Mouse (Mus musculus): ENCODE measurements at regions not wholly inside any gene's neighbourhood (a gene's known extent, or its start where the extent isn't known, plus 50 kb on each side); places are given as distances from the start of the nearest gene placed in this dataset.

DNA sequence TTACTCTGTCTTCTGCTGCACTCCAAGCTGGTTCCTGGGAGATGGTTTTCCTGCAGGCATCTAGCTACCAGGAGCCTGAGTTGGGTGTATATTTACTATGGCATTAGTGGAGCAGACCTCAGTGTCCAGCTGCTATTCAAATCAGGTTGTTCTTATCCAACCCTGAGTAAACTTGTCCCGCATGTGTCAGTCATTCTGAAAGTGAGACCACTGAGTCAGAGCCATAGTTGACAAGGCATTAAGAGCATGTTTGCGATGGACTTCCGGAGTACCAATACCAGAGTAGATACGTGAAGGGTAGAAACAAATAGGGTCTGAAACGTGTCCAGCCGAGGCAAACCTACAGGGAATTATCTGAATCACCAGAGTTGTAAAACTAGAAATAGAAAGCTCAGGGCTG, 520.6 kb downstream of the Defb40 start:
- no peak overlapping the region for H3K9ac ChIP-seq (ENCODE audit: low read length)
- 84% methylated on average over 6 of the region's 6 CpGs for WGBS
- no peak overlapping the region for H3K4me2 ChIP-seq (ENCODE audit: low read depth, low read length)
- H3K9me3 ChIP-seq (ENCODE audit: control insufficient read depth, low read length) = no peaks in the 10 kb centered on the region
- H3K27me3 ChIP-seq (ENCODE audit: control insufficient read depth, insufficient read depth, low read depth, low read length) = no peaks in the 10 kb centered on the region
- no peak overlapping the region for H3K4me3 ChIP-seq (ENCODE audit: low read length)
- H3K4me1 ChIP-seq (replicated peaks; ENCODE audit: control insufficient read depth, insufficient read depth, low read length) = no peaks in the 10 kb centered on the region
- H3K27ac ChIP-seq (ENCODE audit: low read length) = no peak overlapping the region
- H3K36me3 ChIP-seq (ENCODE audit: control insufficient read depth, insufficient read depth, low read length) = no peaks in the 10 kb centered on the region
- no peak for ATAC-seq (ENCODE audit: low read depth)

DNA sequence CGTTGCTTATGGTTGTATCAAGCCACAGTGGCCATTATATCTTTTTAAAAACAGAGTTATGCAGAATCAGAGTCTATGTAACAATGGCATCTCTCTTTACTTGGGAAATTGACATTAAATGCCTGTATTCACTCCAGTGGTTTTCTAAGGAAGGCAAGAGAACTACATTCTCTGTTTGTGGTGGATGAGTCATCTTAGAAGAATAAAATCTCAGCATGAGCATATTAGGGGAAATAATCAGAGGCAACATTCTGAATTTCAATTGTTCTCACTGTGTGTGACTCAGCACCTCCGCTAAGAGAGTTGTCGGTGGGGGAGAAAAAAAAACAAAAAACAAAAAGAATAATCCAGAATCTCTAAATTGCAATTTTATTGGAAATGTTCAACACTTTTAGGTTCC, 529.0 kb downstream of the Defb40 start:
- Histone ChIP-seq H3K36me3 (ENCODE audit: control insufficient read depth, insufficient read depth, low read length) (no peaks in the 10 kb centered on the region), H3K4me3 (ENCODE audit: low read length) (no peak overlapping the region), H3K9me3 (ENCODE audit: control insufficient read depth, low read length) (no peaks in the 10 kb centered on the region), H3K4me1 (replicated peaks; ENCODE audit: control insufficient read depth, insufficient read depth, low read length) (no peaks in the 10 kb centered on the region), H3K27ac (ENCODE audit: low read length) (no peak overlapping the region), H3K27me3 (ENCODE audit: control insufficient read depth, insufficient read depth, low read depth, low read length) (no peaks in the 10 kb centered on the region), H3K4me2 (ENCODE audit: low read depth, low read length) (no peak overlapping the region), H3K9ac (ENCODE audit: low read length) (no peak overlapping the region)
- 80% methylated on average over 3 of the region's 3 CpGs for WGBS
- no peak for ATAC-seq (ENCODE audit: low read depth)

- WGBS = 65% methylated on average over 3 of the region's 3 CpGs
- Histone ChIP-seq H3K4me2 (ENCODE audit: low read depth, low read length) (no peak overlapping the region), H3K27me3 (ENCODE audit: control insufficient read depth, insufficient read depth, low read depth, low read length) (no peaks in the 10 kb centered on the region), H3K4me3 (ENCODE audit: low read length) (no peak overlapping the region), H3K9me3 (ENCODE audit: control insufficient read depth, low read length) (peaks cover 2% of the 10 kb centered on the region; the same call in 1 of the 2 replicates), H3K4me1 (replicated peaks; ENCODE audit: control insufficient read depth, insufficient read depth, low read length) (no peaks in the 10 kb centered on the region), H3K27ac (ENCODE audit: low read length) (no peak overlapping the region), H3K36me3 (ENCODE audit: control insufficient read depth, insufficient read depth, low read length) (no peaks in the 10 kb centered on the region), H3K9ac (ENCODE audit: low read length) (no peak overlapping the region)
- ATAC-seq (ENCODE audit: low read depth) = no peak
These were observed 535.8 kb downstream of the Defb40 start for GRCm38 (mm10) chr8:18442212-18442611.

DNA sequence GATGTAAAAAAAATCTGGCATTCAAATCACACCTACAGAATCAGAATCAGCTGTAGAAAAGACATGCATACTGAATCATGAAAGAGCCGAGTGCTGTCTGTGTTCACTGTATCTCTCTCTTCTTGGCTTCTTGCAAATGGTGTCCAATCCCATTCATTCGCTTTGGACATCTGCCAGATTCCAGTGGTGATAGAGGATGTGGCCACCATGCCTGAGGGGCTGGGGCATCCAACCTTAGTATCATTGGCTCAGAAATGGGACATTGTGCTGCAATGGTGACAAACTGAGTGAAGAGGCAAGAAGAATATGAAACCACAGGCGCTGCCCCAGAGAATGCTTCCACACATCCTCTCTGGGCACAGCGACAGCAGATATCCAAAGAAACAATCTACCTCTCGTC, 555.2 kb downstream of the Defb40 start:
- WGBS = 74% methylated on average over 5 of the region's 5 CpGs
- H3K9ac ChIP-seq (ENCODE audit: low read length) = no peak overlapping the region
- no peaks in the 10 kb centered on the region for H3K9me3 ChIP-seq (ENCODE audit: control insufficient read depth, low read length)
- H3K27ac ChIP-seq (ENCODE audit: low read length) = no peak overlapping the region
- no peak overlapping the region for H3K4me3 ChIP-seq (ENCODE audit: low read length)
- no peaks in the 10 kb centered on the region for H3K36me3 ChIP-seq (ENCODE audit: control insufficient read depth, insufficient read depth, low read length)
- no peaks in the 10 kb centered on the region for H3K4me1 ChIP-seq (replicated peaks; ENCODE audit: control insufficient read depth, insufficient read depth, low read length)
- no peak for ATAC-seq (ENCODE audit: low read depth)
- H3K27me3 ChIP-seq (ENCODE audit: control insufficient read depth, insufficient read depth, low read depth, low read length) = no peaks in the 10 kb centered on the region
- no peak overlapping the region for H3K4me2 ChIP-seq (ENCODE audit: low read depth, low read length)

GRCm38 (mm10) chr8:18412470-18412869, 565.6 kb downstream of the Defb40 start:
- ATAC-seq (ENCODE audit: low read depth) = no peak
- H3K4me3 ChIP-seq (ENCODE audit: low read length) = no peak overlapping the region
- WGBS = 84% methylated on average over 2 of the region's 2 CpGs

GRCm38 (mm10) chr8:18406446-18406845, 571.6 kb downstream of the Defb40 start:
- H3K27me3 ChIP-seq (ENCODE audit: control insufficient read depth, insufficient read depth, low read depth, low read length) = no peaks in the 10 kb centered on the region
- WGBS = 56% methylated on average over 2 of the region's 2 CpGs
- H3K9me3 ChIP-seq (ENCODE audit: control insufficient read depth, low read length) = no peaks in the 10 kb centered on the region
- H3K4me1 ChIP-seq (replicated peaks; ENCODE audit: control insufficient read depth, insufficient read depth, low read length) = no peaks in the 10 kb centered on the region
- no peak for ATAC-seq (ENCODE audit: low read depth)
- H3K9ac ChIP-seq (ENCODE audit: low read length) = no peak overlapping the region
- no peak overlapping the region for H3K27ac ChIP-seq (ENCODE audit: low read length)
- no peaks in the 10 kb centered on the region for H3K36me3 ChIP-seq (ENCODE audit: control insufficient read depth, insufficient read depth, low read length)
- H3K4me3 ChIP-seq (ENCODE audit: low read length) = no peak overlapping the region
- no peak overlapping the region for H3K4me2 ChIP-seq (ENCODE audit: low read depth, low read length)

More at GRCm38 (mm10) chr8:18412470-18412869, 565.6 kb downstream of the Defb40 start:
- Histone ChIP-seq H3K9me3 (ENCODE audit: control insufficient read depth, low read length) (no peaks in the 10 kb centered on the region), H3K27me3 (ENCODE audit: control insufficient read depth, insufficient read depth, low read depth, low read length) (no peaks in the 10 kb centered on the region), H3K36me3 (ENCODE audit: control insufficient read depth, insufficient read depth, low read length) (no peaks in the 10 kb centered on the region), H3K9ac (ENCODE audit: low read length) (no peak overlapping the region), H3K4me1 (replicated peaks; ENCODE audit: control insufficient read depth, insufficient read depth, low read length) (no peaks in the 10 kb centered on the region), H3K4me2 (ENCODE audit: low read depth, low read length) (no peak overlapping the region), H3K27ac (ENCODE audit: low read length) (no peak overlapping the region)

DNA sequence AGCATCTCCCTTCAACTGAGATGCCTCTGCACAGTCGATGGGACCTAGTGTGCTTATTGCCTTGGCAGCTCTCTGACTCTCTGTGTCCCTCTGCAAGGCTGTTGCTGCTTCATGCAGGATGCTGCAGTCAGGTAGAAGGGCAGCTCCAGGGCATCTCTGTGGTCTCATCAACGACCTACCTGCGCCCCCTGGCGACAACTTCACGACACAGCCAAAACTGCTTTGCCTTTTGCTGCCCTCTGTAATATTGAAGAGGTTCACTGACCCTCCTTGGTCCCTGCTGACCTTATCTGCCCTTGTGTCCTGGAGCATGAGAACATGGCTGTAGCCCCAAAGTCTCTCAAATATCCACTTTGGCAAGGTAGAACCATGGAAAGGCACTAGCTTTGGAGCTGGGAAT, 589.7 kb downstream of the Defb40 start:
- Histone ChIP-seq H3K4me1 (replicated peaks; ENCODE audit: control insufficient read depth, insufficient read depth, low read length) (no peaks in the 10 kb centered on the region), H3K27me3 (ENCODE audit: control insufficient read depth, insufficient read depth, low read depth, low read length) (no peaks in the 10 kb centered on the region), H3K9me3 (ENCODE audit: control insufficient read depth, low read length) (no peaks in the 10 kb centered on the region), H3K27ac (ENCODE audit: low read length) (no peak overlapping the region), H3K9ac (ENCODE audit: low read length) (no peak overlapping the region), H3K4me2 (ENCODE audit: low read depth, low read length) (no peak overlapping the region), H3K36me3 (ENCODE audit: control insufficient read depth, insufficient read depth, low read length) (no peaks in the 10 kb centered on the region), H3K4me3 (ENCODE audit: low read length) (no peak overlapping the region)
- ATAC-seq (ENCODE audit: low read depth) = no peak
- 4% methylated on average over 5 of the region's 5 CpGs for WGBS

DNA sequence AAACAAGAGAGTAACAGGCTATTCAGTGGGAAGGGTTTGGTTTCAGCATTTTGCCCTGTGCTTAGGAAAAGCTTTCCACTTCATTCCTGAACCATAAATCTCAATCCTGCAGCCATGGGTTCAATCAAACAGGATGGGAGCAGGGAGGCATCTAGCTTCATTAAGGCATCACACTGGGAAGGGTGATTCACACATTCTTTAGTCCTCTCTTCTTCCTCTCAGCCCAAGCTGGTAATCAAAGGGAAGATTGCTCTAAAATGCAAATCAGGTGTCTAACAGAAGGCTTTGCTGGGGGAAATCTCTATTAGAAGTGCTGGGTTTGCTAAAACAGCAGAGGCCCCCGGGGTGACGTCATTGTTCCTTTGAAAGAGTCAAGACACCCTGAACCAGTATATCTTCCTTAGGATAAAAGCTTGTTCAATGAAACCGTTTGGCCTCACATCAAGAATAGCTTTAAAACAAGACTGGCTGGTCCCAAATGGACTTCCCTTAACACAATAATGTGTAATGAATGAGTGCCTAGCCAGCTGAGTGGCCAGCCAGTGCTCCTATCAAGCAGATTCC, 596.4 kb downstream of the Defb40 start:
- Histone ChIP-seq H3K27ac (ENCODE audit: low read length) (no peak overlapping the region), H3K4me2 (ENCODE audit: low read depth, low read length) (no peak overlapping the region), H3K36me3 (ENCODE audit: control insufficient read depth, insufficient read depth, low read length) (no peaks in the 10 kb centered on the region), H3K9ac (ENCODE audit: low read length) (no peak overlapping the region), H3K27me3 (ENCODE audit: control insufficient read depth, insufficient read depth, low read depth, low read length) (no peaks in the 10 kb centered on the region), H3K4me1 (replicated peaks; ENCODE audit: control insufficient read depth, insufficient read depth, low read length) (no peaks in the 10 kb centered on the region), H3K4me3 (ENCODE audit: low read length) (no peak overlapping the region), H3K9me3 (ENCODE audit: control insufficient read depth, low read length) (no peaks in the 10 kb centered on the region)
- 19% methylated on average over 3 of the region's 3 CpGs for WGBS
- ATAC-seq (ENCODE audit: low read depth) = no peak

- no peaks in the 10 kb centered on the region for H3K9me3 ChIP-seq (ENCODE audit: control insufficient read depth, low read length)
- H3K9ac ChIP-seq (ENCODE audit: low read length) = no peak overlapping the region
- no peak overlapping the region for H3K4me3 ChIP-seq (ENCODE audit: low read length)
- no peaks in the 10 kb centered on the region for H3K27me3 ChIP-seq (ENCODE audit: control insufficient read depth, insufficient read depth, low read depth, low read length)
- WGBS = 84% methylated on average over 4 of the region's 4 CpGs
- ATAC-seq (ENCODE audit: low read depth) = no peak
- H3K36me3 ChIP-seq (ENCODE audit: control insufficient read depth, insufficient read depth, low read length) = no peaks in the 10 kb centered on the region
- H3K4me2 ChIP-seq (ENCODE audit: low read depth, low read length) = no peak overlapping the region
- H3K27ac ChIP-seq (ENCODE audit: low read length) = no peak overlapping the region
- H3K4me1 ChIP-seq (replicated peaks; ENCODE audit: control insufficient read depth, insufficient read depth, low read length) = no peaks in the 10 kb centered on the region
These were observed 629.3 kb downstream of the Defb40 start for GRCm38 (mm10) chr8:18348716-18349115.

DNA sequence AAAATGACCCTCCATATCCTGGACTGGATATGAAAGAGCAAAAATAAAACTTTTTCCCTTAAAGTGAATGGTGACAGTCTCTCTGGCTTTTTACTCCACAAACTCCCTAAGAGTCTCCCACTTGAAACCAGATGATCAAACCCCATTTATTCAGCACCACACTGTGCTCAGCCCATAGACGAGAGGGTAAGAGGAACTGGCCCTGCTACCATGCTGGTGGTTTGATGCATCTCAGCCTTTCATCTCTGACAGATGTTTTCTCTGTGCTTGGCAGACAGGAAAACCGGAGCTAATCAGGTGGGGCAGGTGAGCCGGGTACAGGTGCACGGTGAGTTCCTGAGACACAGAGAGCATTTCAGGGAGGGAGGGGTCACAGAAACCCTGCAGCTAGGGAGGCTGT, 631.8 kb downstream of the Defb40 start:
- H3K27ac ChIP-seq (ENCODE audit: low read length) = no peak overlapping the region
- H3K4me3 ChIP-seq (ENCODE audit: low read length) = no peak overlapping the region
- no peak for ATAC-seq (ENCODE audit: low read depth)
- H3K9me3 ChIP-seq (ENCODE audit: control insufficient read depth, low read length) = no peaks in the 10 kb centered on the region
- WGBS = 36% methylated on average over 4 of the region's 4 CpGs
- no peaks in the 10 kb centered on the region for H3K36me3 ChIP-seq (ENCODE audit: control insufficient read depth, insufficient read depth, low read length)
- H3K4me1 ChIP-seq (replicated peaks; ENCODE audit: control insufficient read depth, insufficient read depth, low read length) = no peaks in the 10 kb centered on the region
- no peak overlapping the region for H3K4me2 ChIP-seq (ENCODE audit: low read depth, low read length)
- no peak overlapping the region for H3K9ac ChIP-seq (ENCODE audit: low read length)
- H3K27me3 ChIP-seq (ENCODE audit: control insufficient read depth, insufficient read depth, low read depth, low read length) = no peaks in the 10 kb centered on the region
